Mouse (Mus musculus) splenic B cell, adult 2 months (primary cell): Measurements from ENCODE around the gene Cmss1.

Experiments used
- DNase-seq: peaks from one replicate; pipeline ENCODE4 v3.0.0-alpha.2; 2011; ENCODE audit warnings: low read depth, low spot score
- H3K27me3 ChIP-seq: 2 replicates; pipeline ENCODE4 v1.6.1; 2012; ENCODE audit warnings: mild to moderate bottlenecking, low read length, moderate library complexity, mixed read lengths; ENCODE audit not compliant: control insufficient read depth, poor library complexity, insufficient read depth, severe bottlenecking
- H3K36me3 ChIP-seq: 2 replicates; pipeline ENCODE4 v1.6.1; 2012; ENCODE audit warnings: mild to moderate bottlenecking, low read length, moderate library complexity, mixed read lengths; ENCODE audit not compliant: control insufficient read depth, poor library complexity, insufficient read depth, severe bottlenecking

Gene Cmss1

DNA sequence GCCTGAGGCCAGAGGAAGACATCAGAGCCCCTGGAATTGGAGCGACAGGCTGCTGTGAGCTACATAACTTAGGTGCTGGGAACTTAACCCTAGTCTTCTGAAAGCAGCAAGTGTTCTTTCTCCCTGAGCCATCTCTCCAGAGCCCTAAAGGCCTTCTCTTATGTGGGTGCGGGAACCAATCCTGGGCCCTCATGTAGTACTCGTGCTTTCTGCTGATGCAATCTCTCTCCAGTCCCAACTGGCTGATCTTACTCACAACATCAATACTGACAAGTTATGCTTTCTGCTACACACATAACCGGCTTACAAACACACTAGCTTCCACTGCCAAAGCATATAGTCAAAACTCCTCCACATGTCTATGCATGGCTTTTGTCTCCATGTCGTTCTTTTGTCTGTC is 120.4 kb downstream of the Cmss1 start:
- no peaks in the 10 kb centered on the region for H3K36me3 ChIP-seq
- H3K27me3 ChIP-seq, result no peaks in the 10 kb centered on the region
- no peak for DNase-seq

DNA sequence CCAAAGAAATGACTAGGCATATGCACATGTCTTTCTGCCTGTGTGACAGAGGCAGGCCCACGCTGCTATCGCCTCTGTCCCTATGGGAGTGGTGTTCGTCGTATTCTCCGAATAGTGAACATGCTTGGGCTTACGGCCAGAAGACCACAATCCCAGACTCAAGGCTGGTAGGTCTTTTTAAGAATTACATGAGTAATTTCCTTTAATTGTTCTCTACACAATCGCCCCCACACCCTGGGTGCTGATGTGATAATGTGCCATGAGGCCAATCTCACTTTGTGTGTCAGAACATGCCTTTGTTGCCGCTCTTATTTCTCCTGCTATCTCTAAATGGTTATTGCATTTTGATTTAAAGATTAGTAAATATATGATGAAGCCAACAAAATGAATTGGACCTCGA is 121.4 kb downstream of the Cmss1 start:
- Histone ChIP-seq H3K27me3 (no peaks in the 10 kb centered on the region), H3K36me3 (no peaks in the 10 kb centered on the region)
- no peak for DNase-seq

DNA sequence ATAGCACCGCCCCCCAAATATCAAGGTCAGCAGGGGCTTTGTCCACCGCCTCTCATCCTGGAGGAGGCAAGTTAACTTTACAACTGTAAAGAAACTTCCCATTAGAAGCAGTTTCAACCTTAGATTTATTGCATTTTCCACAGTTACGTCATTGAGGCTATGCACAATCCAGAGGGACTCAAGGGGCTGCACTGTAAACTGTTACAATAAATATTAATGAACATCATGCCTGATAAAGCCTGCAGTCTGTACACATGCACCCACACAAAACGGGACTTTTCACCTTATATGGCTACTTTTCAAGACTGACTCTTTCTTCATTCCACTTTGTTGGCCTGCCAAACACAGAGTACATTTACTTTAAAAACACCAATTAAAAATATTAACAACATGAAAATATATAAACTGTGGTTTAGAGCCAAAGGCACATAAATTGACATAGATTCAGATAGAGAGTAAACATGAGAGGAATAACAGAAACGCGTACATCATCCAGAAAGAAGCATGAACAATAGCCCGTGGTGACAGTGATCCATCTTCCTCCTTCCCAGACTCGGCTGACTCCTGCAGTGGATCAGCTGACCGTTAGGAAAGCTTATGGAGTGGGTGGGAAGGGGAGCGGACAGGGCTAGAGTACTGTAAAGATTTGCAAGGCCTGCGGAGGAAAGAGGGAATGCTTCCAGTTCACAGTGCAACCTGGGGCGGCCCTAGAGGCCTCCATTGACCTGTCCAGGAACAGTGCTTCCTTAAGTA is 122.4 kb downstream of the Cmss1 start:
- Histone ChIP-seq H3K27me3 (no peaks in the 10 kb centered on the region), H3K36me3 (no peaks in the 10 kb centered on the region)
- DNase-seq, result no peak

DNA sequence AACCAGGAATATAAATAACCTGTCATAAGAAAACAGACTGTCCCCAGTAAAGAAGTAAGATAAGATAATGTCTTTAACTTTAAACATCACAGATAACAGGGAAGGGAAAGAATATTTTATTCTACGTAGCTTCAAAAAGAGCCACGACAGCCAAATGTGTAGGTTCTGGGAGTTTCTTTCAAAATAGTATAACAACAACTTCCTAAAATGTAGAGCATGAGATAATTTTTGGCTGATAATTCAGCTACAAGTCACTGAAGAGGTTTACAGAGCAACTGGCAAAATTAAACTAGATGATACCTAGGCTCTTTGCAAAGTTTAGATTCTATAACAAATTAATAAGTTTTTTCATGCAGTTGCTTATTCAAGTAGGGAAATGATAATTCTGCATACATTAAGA is 123.2 kb downstream of the Cmss1 start:
- H3K27me3 ChIP-seq, result no peaks in the 10 kb centered on the region
- no peak for DNase-seq

DNA sequence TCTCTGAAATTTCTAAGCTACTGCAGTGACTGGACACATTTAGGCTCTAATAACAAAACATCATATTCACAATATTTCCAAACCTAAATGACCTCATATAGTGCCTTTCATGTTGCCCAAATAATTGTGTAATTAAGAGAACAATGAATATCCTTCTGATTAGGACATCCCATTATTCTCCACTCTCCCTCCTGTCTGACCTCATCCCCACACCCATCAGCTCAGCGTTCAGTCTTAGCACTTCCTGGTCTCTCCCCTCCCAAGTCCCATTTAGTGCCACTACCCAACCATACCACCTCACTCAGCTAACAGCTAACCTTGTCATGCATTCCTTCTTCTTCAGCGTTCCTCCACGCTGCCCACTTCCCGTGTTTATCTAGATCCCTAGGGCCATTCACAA is 123.8 kb downstream of the Cmss1 start:
- Histone ChIP-seq H3K36me3 (no peaks in the 10 kb centered on the region), H3K27me3 (no peaks in the 10 kb centered on the region)
- DNase-seq, result no peak

More for the DNA sequence above, 123.2 kb downstream of the Cmss1 start:
- H3K36me3 ChIP-seq, result no peaks in the 10 kb centered on the region

DNA sequence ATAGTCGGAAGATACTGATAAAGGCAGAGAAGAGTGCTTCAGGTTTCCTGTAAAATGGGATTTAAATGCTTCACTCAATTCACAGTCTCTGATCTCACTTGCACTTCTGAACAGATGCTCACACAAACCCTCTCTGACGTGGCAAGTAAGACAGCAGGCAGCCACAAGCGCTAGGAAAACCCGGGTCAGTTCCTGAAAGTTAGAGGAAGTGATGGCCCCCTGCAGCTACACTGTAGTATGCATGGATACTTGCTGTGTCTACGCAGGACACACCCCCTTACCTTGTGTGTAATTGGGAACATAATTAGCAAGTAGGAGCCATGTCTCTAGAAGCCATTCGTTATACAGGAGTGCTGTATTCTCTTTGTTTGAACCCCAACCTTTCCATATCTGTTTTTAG is 124.4 kb downstream of the Cmss1 start:
- DNase-seq, result peak; percentile 82

DNA sequence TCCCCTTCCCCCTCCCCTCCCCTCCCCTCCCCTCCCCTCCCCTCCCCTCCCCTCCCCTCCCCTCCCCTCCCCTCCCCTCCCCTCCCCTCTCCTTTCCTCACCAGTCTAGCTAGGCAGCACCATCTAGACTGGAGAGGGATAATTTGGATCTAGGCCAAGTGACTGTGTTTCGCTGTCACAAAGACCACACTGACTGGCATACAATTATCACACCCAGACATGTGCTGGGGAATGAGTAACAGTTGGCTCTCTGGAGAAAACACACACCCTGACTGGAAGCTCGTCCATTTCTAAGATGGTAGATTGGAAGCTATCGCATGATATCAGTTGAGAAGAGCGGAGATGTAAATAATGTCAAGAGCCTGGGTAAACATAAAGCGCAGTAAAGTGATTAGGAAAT is 126.9 kb downstream of the Cmss1 start:
- no peak for DNase-seq
- Histone ChIP-seq H3K36me3 (no peaks in the 10 kb centered on the region), H3K27me3 (no peaks in the 10 kb centered on the region)

More for the DNA sequence above, 124.4 kb downstream of the Cmss1 start:
- Histone ChIP-seq H3K27me3 (no peaks in the 10 kb centered on the region), H3K36me3 (no peaks in the 10 kb centered on the region)

DNA sequence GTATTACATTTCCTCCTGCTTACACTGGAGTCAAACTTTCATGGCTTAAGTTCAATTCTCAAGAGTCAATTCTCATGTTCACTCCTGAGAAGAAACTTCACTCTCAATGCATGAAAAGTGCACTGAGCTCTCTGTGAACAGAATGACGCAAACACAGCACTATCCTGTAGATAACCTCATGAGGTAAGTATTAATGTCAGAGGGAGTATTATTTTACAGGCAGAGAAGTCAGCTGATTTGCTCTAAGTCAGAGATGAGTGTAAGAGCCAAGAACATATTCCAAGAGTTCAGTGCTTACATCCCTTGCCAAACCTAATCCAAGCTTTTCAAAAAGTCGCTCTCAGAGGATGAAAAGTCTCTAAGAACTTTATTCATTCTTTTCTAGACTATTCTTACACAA is 128.2 kb downstream of the Cmss1 start:
- Histone ChIP-seq H3K27me3 (no peaks in the 10 kb centered on the region), H3K36me3 (no peaks in the 10 kb centered on the region)
- no peak for DNase-seq

DNA sequence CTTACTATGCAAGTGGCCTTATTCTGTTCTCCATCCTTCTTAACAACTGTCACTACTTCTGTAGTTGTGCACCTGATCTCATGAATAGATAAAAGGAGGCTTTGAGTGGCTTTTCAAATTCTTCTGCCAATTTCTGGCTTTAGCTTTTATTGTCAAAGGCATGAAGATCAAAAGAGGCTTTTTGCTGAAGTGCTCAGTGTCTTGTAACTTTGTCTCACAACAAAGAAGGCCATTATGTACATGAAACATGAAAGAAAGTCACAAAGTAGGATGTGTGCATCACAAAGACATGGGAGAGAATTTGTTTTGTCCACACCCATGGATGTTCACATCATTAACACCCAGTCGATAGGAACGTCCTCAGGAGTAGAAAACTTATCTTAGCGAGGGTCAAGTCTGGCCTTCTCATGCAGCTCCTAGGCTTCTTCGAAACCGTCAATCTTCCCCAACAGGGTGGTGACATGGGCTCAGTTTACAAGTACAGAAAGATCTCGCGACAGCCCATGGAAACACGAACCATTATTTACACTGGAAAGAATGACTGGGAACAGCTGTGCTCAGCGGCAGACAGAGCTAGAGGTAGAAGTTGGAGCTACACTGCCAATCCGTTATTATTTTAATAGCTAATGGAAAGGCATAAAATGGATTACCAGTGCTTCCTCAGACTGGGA is 133.1 kb downstream of the Cmss1 start:
- H3K36me3 ChIP-seq, result no peaks in the 10 kb centered on the region
- H3K27me3 ChIP-seq, result no peaks in the 10 kb centered on the region
- no peak for DNase-seq

DNA sequence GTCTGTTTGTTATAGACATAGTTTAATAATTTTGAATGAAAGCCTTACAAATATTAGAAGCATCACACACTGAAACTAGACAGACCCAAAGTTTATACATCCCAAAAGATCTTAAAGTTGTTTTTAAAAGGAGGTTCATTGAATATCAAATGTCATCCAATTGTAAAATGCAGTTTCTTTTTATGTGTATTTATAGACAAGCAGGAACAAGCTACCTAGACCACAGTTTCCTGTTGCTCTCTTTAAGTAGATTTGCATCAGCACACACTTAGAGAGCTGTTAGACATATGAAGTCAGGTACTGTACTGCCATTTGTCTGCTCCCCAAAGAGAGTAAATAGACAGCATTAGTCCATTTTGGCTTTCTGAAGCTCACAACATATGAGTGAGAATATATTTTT is 135.6 kb downstream of the Cmss1 start:
- Histone ChIP-seq H3K27me3 (no peaks in the 10 kb centered on the region), H3K36me3 (no peaks in the 10 kb centered on the region)
- DNase-seq, result peak; percentile 77

DNA sequence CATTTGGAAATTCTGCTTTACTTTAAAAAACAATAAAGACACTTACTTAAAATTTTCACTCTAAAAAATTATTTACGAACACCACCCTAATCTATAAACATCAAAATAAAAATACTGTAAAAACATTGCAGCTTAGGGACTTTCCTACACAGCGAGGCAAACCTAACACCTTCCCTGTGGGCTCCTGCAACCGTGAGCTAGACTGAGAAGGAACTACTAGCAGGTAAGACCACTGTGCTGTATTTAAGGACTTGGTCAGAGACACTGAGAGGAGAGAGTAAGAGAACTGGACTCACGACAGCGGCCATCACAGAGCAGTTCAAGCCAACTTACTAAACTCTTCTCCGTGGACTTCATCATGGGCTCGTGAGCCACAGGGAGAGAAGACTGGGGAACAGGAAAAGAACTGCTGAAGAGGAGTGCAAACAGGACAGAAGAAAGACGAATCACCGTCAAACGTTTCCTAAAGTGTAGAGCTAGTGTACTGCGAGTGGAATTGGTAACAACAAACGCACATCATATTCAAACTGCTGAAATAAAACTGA is 136.3 kb downstream of the Cmss1 start:
- DNase-seq, result peak; percentile 39
- H3K36me3 ChIP-seq, result no peaks in the 10 kb centered on the region
- no peaks in the 10 kb centered on the region for H3K27me3 ChIP-seq

DNA sequence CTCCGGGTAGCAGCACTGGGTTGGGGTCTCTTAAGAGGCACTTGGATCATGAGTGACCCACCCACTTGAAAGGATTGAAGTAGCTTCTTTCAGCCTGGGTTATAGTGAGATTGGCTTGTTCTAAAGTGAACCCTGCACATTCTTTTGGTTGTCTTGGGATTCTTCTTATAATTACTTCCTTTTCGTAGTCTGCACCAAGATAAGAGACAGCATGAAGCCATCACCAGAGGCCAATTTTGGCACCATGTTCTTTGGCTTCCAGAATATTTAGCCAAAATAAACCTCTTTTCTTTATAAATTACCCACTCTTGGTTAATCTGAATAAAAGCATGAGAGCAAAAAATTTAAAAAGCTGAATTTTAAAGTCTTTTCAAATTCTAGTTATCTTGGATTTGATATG is 136.8 kb downstream of the Cmss1 start:
- H3K36me3 ChIP-seq, result no peaks in the 10 kb centered on the region
- H3K27me3 ChIP-seq, result no peaks in the 10 kb centered on the region
- no peak for DNase-seq

DNA sequence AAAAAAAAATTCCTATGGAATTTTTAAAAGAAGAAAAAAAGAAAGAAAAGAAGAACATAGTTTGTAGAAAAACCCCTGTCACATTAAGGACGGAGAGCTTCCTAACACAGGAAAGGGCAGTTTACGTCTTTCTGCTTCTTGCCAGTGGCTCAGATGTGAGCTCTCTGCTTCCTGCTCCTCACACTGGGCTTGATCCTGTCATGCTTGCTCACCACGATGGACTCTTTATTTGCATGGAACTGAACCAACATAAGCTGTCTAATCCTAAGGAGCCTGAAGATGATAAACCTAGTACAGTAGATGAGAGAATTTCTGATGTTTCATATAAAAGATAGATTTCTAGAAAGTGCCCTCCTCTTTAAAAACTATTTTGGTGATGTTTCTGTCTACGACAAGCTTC is 137.4 kb downstream of the Cmss1 start:
- H3K27me3 ChIP-seq, result no peaks in the 10 kb centered on the region
- H3K36me3 ChIP-seq, result no peaks in the 10 kb centered on the region
- DNase-seq, result peak; percentile 30

DNA sequence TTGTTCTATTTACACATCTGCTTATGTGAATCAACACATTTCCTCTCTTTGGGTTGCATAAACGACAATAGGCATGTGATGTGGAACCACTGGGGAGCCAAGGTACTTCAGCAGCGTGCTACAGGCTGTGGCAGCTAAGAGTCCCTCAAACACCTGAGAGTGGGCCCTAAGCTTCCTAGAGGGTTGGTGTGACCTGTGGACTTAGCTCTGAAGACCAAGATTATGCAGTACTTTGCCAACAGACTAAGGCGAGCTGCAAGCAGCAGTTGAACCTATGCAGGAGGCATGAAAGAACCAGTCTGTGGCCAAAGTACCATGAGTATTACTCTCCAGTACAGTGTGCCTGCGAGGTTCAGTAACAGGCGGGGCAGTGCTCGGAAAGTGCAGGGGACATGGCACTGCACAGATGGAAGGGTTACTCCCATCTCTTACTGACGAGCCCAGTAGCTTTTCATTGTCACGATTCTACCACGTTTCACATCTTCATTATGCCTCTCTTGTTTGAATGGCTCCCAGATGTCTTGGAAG is 141.2 kb downstream of the Cmss1 start:
- DNase-seq, result no peak

DNA sequence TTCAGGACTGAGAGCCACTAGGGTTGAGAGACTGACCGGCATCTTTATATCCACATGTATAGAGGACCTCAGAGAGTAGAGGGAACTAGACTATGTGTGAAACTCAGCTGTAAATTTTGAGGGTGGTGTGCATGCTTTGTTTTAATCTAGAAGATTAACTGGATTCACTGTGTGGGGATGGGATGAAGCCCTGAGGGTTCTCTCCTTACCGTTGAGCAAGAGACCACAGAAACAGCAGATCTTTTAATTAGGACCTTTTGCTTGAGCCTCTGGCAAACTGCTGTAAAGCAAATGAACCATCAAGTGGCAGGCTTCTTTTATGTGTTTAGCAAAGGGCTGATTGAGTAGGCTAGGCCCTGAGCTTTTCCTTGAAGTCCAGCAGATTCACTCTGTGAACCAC is 150.7 kb downstream of the Cmss1 start:
- DNase-seq, result no peak
- no peaks in the 10 kb centered on the region for H3K36me3 ChIP-seq
- H3K27me3 ChIP-seq, result no peaks in the 10 kb centered on the region

More for the DNA sequence above, 141.2 kb downstream of the Cmss1 start:
- Histone ChIP-seq H3K27me3 (no peaks in the 10 kb centered on the region), H3K36me3 (no peaks in the 10 kb centered on the region)
